Mouse (Mus musculus): ENCODE data around the gene Aak1.

Gene Aak1

DNA sequence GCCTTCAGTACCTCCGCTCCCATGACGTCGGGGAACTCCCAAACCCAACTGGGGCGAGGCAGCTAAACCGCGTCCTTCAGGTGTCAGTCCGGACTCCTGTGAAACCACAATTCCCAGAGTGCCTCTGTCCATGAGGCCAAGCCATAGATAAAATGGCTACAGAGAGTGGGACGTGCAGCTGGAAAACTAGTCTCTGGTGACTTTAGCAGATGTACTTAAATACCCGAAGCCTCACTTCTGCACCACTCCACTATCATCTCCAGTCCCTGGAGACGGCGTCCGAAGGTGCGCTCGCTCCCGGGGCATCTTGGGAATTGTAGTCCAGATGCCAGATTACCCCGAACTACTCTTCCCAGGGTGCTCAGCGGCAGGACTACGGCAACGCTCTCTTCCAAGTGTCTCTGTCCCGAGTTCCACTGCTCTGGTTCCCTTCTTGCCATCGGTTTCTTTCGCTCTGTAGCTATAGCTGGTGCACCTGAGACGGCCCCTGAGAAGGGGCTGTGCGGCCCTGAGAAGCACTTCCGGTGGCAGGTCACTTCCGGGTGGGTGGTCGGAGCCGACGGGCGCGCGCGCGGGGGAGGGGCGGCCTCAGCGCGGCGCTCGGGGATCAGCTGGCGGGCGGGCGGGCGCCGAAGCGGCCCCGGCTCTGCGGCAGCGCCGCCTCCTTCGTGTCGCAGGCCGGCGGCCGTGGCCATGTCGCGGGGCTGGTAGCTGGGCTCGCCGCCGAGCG, at the start of gene Aak1:
TSS of gene Aak1 (plus strand) at position 603 of the 730 bp plus-strand sequence.
- DNase-seq, result peak; percentile 96

DNA sequence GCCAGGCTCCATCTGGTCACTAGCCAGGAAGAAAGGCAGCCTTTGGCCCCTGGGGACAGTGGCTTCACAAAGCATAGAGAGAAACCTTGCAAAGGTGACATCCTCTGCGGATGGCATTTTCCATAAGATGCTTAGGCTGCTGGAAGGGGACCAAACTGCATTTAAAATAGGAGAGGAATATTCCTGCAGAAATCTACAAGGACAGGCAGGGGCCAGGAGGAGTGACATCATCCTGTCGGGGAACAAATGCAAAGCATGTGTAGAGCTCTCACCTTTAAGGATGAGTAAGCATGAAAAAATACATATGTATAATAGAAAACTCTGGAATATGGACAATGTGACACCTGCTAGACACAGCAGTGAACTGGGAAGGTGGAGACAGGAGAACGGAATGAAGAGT, 48.9 kb upstream of the Aak1 start:
- DNase-seq, result no peak

DNA sequence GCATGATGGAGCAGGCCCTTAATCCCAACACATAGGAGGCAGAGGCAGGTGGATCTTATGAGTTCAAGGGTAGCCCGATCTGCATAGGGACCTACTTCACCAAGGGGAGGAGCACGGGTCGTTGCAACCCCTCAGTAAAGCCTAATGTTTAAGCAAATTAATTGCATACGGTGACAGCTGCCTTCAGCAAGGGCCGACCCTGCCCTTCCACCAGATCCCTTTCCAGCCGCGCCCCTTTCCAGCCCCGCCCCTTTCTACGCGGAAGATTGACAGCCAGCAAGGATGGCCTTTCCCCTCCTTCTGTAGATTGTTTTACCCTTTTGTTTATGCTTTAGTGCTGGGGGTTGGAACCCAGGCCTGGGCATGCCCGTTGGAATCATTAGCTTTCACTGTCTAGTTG, 47.9 kb upstream of the Aak1 start:
- no peak for DNase-seq

DNA sequence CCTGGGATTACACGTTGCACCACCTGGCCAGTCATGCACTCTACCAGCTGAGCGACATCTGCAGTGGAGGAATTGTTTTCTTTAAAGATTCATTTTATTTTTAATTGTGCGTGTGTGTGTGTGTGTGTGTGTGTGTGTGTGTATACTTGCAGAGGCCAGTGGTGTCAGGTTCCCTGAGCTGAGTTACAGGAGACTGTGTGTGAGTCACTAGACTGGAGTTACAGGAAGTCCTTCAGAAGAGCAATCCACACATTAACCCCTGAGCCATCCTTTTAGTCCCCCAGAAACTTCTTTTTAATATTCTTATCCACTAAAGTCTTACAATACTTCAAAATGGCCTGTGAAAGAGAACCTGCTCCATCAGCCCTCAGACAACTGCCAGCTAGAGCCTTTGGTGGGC, 44.7 kb upstream of the Aak1 start:
- DNase-seq, result no peak

DNA sequence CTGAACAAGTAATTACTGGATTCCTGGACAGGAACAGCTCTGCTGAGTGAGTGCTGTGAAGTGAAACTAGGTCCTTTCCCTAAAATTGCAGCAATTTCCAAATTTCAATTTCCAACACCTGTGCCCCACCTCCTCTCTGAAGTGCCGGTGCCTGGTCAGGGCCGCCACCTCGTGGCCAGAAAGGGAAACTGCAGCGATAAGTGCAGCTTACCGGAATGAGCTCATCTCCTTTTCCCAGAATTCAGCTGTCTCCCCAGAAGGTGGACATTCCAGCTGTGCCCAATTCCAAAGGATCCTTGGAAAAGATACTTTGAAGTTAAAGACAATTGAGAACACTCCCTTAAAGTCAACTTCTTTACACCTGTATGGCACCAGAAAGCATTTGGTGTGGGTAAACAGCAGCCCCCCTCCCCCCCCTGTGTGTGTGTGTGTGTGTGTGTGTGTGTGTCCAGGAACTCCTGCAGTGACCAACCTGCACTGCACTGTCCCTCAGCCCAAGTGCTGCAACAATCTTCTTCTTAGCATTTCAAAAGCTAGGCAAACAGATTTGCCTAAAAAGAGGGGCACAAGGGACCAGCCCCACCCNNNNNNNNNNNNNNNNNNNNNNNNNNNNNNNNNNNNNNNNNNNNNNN, 42.7 kb upstream of the Aak1 start:
- DNase-seq, result peak; percentile 76

DNA sequence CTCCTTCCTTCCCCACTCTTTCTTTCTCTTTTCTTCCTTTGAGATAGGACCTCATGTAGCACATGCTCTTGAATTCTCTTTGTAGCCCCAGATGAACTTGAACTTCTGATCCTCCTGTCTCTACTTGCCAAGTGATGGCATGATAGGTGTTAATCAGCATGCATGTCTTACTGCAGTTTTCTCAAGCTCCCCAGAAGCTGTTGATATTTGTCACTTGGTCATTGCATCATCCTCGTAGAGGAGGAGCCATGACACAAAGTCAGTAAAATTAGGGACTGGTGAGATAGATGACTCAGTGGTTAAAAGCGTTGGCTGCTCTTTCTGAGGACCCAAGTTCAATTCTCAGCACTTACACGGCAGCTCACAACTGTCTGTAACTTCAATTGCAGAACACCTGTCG, 36.4 kb upstream of the Aak1 start:
- no peak for DNase-seq

DNA sequence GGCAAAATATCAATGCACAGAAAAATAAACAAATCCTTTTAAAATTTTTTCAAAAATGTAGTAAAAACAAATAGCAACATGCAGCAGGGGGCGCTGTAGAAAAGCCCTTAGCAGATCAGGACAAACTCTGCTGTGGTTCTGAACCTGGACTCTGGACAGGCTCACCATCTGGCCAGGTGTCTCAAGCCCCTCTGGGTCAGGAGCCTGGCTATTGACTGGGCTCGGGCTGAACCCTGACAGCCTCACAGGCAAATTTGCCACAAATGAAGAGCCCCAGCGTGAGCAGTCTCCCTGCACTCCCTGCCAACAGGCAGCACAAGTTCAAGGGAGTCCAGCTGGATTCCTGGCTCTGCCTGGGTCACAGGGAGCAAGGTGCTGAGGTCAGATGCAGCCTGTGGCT, 36.0 kb upstream of the Aak1 start:
- peak; percentile 75 for DNase-seq

DNA sequence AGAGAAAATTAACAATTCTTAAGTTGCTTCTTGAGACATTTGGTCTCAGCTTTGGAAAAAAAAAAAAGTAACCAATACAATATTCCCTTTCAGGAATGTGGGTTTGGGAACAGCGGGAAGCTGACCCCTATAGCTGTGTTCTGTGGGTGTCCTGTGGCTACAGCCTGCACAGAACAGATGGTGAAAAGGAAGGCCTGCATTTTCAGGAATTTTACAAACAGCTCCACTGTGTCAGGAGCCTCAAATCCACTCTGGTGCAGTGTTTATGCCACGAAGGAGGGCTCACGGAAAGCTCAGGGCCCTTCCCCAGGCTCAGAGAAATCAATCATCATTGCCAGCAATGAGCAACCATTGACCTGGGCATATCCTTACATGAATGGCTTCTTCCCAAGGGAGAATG, 34.4 kb upstream of the Aak1 start:
- DNase-seq, result no peak

DNA sequence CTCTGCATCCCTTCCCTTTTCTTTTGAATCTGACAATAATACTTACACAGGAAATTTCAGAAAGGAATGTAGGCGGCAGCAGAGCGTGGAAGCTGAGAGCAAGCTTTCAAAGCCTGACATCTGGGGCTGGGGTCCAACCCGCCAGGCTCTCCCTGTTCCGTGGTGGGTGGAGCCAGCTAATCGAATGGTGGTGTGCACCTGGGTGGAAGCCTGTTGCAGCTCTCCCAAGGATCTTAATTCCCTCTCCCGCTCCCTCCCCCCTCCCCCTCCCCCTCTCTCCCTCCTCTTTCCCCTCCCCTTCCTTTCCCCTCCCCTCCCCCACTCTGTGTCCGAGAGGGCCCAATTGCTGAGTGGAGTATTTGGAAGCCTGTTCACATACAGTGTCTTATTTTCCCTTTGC, 33.9 kb upstream of the Aak1 start:
- no peak for DNase-seq

DNA sequence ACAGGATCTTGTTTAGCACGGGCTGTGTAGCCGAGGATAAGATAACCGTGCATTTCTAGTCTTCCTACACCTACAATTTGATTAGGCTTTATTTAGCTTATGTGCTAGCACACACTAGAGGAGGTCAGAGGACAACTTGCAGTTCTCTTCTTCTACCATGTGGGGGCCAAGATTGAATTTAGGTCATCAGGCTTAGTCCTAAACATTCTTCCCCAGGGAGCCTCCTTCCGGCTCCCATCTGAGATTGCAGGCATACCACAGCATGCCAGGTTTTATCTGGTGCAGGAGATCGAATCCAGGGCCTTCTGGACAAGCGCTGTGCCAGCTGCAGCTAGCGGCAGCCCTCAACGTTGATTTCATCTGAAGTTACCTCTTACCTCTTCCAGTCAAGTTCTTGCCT, 32.7 kb upstream of the Aak1 start:
- no peak for DNase-seq

DNA sequence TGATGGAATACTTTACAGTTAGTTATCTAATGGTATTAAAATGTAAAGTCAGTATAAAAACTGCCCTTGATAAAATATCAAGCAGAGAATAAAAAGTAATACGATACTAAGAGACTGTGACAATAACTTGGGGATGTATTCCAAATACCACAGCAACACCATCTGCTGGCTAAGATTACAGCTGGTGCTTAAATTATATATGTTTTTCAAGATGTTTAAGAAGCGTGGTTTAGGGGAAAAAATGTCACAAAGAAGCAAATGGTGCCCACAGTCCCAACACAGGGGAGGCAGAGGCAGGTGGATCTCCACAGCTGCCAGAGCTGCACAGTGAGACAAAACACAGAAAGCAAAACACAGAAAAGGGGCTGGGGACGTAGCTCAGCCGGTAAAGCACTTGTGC, 30.4 kb upstream of the Aak1 start:
- DNase-seq, result no peak

DNA sequence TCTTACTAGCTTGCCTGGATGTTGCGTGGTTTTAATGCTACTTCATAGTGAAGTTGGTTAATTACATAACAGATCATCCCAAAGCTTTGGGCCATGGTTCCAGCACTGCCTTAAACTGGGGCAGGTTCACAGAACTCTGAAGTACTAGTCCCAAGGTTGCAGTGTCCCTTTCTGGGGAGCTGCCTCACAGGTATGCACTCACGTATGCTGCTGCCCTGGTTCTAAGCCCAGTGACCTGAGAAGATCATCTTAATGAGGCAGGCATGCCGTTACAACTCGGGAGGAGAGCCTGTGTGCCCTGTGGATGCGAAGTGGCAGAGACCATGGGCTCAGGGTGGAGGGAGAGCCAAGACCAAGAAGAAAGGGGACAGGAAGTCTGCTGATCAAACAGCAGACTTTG, 29.4 kb upstream of the Aak1 start:
- DNase-seq, result peak; percentile 28

DNA sequence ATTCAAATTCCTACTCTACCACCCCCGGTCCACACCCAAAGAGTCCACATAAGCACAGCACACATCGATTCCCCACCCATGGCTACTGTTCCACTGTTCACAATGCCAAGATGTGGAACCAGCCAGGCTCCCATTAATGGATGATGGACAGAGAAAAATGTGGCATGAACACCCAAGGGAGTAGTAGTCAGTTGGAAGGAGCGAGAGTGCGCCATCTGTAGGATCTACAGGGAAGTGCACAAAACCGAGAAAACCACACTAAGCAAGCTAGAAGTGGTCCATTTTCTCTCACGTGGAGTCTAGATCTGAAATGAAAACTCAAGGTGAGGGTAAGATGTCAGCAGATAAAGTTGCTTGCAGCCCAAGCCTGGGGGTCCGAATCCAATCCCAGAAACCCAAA, 28.6 kb upstream of the Aak1 start:
- no peak for DNase-seq

DNA sequence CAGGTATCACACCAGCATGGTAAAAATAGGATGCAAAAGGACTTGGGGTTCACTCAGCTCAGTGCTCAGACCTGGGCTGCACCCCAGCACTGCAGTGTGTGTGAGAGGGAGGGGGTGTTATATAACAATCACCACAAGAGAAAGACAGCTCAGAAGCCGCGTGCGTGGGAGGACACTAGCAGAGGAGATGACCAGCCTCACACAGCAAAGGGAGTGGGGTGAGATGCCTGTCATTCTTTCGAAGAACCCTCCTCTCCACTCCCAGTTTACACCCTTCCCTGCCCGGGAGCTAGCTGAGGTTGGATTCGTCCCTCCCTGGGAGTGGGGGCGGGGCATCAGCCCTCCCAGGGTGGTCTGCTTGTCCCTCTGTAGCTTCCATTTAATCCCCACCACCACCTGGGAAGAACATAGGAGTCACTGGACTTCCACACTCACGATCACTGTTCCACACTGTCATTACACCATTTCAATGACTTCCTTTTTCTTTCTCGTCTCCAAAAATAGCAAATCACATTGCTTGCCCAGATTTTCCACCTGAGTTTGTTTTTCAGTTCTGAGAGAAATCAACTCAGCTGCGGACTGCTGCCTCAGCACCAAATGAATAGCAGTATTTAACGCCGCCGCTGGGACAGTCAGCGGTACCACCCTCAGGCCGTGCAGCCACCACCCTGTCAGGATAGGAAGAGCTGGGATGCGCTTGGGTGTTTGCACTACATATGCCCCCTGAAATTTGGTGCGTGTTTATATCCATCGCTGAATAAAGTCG, 26.8 kb upstream of the Aak1 start:
- DNase-seq, result peak; percentile 33

DNA sequence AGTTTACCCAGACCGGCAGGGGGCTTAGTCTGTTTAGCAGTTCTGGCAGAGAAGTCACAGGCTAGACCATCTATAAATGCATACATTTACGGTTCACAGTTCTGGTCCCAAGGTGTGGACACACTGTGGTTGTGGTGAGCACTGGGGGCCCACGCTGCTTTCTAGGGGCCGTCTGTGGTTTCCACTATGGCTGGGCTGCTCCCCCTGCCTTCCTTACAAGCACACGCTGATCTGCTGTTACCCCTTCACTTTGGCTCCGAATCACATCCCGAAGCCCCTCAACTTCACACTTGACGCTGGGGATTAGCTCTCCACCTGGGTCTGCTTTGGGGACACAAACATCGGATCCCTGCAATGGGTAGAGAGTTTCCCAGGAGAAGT, 26.3 kb upstream of the Aak1 start:
- DNase-seq, result no peak

DNA sequence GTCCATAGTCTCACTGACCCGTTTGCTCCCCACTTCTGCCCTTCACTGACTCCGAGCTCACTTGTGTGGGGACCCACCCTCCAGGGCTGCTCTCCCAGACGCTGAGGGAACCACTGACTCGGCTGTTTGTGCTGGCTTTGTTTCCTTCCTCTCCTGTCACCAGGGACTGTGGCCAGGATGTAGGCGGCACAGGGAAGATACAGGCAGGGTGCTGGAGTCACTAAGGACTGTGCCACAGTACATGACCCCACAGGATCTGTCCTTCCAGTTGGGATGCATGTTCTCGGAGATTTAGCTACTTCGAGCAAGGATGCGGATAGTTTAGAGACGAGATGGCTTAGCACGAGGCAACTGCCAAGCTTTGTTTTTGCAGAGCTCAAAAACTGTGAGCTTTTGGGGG, 25.5 kb upstream of the Aak1 start:
- peak; percentile 46 for DNase-seq

DNA sequence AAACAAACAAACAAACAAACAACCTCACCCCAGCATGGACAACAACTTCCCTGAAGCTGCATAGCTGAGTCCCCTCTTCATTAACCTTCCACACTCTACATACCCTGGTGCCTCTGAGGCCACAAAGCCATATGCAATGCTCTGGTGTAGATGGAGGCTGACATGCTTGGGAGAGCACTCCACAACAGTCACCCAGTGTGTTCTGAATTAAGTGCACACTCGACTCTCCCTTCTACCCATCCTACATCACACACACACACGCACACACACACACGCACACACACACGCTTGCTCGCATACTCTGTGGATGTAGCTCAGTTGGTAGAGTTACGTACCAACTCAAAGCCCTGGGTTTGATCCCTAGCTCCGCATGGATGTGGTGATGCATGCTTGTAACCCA, 24.9 kb upstream of the Aak1 start:
- DNase-seq, result no peak

DNA sequence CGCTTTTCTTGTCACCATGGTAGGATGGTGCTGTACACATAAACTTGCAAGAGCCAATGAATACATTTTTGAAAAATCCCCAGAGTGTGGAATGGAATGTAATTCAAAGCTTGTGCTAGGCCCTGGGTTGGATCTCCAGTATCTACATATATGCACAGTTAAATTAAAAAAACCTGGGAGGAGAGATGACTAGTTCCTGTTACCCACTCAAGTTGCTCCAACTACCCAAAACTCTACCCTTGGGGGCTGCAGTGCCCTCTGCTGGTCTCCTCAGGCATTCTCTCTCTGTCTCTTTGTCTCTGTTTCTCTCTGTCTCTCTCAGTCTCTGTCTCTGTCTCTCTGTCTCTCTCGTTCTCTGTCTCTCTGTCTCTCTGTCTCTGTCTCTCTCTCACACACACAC, 21.9 kb upstream of the Aak1 start:
- no peak for DNase-seq

DNA sequence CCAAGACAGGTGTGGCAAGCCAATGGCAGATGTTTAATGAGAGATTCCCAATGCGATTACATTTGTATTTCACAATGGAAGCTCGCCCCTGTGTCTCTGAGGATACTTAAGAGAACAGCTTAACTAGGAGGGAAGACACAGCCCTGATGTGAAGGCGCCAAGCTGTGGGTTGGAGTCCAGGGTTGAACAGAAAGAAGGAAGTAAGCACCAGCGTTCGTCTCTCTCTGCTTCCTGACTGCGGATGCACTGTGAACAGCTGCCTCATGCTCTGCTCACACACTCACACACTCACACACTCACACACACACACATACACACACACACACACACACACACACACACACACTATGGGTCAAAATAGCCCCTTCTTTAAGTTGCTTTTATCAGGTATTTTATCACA, 19.5 kb upstream of the Aak1 start:
- no peak for DNase-seq

DNA sequence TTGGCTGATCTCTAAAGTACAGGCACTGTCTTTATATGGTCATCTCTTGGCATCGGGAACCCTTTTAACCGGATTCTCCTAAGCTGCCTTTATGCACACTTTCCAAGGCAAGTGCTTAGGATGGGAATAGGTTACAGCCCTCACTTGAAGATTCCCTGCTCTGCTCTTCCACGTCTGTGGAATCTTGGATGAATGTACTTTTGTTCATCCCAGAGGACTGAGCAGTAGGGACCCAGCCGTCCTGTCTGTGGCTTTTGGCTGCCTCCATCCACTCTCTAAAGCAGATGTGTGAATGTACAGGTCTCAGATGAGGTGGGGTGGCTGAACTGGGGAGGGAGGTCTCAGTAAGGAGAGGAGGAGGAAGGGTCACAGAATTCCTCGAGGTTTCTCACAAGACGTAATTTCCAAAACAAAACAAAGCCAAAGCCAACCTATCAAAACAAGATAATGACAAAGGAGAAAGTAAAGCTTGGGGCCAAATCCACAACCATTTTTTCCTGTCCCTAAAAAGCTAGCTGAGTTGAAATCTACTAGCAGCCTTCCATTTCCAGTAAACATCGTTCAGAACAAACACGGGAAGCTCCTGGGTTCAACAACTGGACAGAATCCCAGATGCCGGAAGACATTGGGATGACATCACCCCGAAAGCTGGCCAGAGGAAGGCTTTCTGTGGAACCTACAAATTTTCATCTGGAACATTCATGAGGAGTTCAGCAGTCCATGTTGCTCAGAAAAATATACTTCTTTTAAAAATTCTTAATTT, 18.4 kb upstream of the Aak1 start:
- no peak for DNase-seq

DNA sequence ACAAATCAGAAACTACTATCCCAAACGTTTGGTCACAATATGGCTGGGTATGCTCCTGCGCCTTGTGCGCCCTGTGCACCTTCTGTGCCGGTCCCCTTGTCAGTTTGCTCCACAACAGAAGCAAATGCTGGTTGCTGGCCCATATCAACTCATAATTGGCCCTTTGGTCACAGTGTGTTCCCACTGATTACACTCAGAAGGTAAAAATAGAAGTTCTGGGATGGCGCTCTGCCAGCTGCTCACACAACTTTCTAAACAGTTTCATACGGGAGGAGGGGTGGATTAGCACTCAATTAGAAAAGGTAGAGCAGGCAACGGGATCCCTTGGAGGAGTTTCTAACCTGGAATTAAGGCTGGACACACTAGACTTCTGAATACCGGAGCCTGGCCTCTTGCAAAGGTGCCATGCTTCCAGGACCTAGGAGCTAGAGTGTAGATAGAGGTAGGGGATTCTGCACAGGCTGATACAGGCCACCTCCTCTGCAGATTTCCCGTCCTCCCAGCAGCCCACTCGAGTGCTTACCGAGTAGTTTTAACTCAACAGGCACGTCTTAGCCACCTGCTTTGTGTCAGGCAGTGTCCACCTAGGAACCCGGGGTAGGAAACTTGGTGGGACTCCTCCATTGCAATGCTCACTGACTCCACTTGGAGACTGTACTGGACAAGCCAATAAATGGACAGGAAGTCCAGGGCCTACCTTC, 16.4 kb upstream of the Aak1 start:
- peak; percentile 75 for DNase-seq

DNA sequence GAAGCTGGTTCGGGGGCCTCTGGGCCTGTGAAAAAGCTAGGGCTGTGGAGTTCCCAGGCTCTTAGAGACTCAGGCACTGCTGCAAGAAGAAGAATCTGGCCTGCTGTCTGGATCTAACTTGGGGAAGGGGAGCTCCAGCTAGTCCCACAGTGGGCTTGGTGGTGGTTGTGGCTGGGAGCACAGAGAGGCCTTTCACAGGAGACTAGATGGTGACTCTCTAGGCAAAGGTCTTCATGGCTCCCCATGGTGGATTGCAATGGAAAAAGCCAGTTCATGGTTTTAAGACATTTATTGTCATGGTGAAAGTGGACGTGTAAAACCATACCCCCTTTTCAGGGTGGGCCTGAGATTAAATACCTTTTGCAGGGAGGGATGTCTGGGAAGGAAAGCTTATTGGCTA, 10.2 kb upstream of the Aak1 start:
- DNase-seq, result no peak

DNA sequence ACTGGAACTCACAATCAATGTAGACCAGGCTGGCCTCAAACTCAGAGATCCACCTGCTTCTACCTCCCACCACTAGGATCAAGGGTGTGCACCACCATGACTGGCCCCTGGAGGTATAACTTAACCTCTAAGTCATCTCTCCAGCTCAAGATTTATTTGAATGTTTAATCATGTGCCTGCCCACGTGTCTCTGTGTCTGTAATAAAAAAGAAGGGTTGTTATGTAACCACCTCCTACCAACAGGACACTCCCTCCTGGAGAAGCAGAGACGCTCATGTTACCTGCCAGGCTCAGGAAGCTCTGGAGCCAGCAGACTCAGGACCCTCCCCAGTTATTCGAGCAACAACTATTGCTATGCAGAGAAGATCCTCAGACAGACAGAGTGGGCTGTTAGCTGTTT, 7.4 kb upstream of the Aak1 start:
- no peak for DNase-seq
